Mouse (Mus musculus) monocyte, adult 5-6 weeks (primary cell): ENCODE data around the gene Myl10. TPM values are rescaled to one million over a fixed set of nuclear protein-coding genes. Genes with fewer than 3 reads are reported as not detected.
"Not testable (repeated sequence)": the region's sequence is repeated elsewhere in the genome, so short reads cannot be mapped to it uniquely, and the experiment has no call there.

Source experiments
- ATAC-seq: fragments of 153-309, 156-312 bp; replicated peaks from 2 replicates; pipeline ENCODE4 v1.8.0; 2017; ENCODE audit warnings: mild to moderate bottlenecking; ENCODE audit not compliant: low TSS enrichment, insufficient number of reproducible peaks, severe bottlenecking, poor library complexity, low FRiP score
- total RNA-seq: library from RNA; stranded (forward); fragments of 200-1000, 200-491, 200-594 nt; gene quantifications from 3 replicates; pipeline ENCODE4 v1.2.3, GENCODE M21; 2017

Gene Myl10
- total RNA-seq, 1 experiment from 2014 or later = not detected

GRCm38 (mm10) chr5:136702159-136702725 lies 9.3 kb downstream of the Myl10 start:
- no peak for ATAC-seq

DNA sequence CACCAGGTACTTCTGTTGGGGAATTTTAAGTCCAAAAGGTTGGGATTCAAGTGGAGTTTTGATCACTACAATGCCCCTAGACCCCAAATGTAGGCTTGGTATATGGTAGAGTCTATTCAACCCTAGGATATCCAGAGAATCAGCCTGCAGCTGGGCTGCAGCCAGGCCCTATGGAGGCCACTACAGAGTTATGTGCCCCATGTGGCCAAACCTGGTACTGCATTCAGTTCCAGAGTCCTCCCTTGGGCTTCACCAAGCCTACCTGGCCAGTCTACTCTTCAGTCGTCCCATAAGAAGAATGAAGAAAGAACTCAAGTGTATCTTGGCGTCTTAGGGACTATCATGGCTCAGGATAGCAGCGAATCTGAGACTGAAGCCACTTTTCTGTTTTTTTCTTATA lies 10.8 kb downstream of the Myl10 start:
- peak; percentile 74 for ATAC-seq

DNA sequence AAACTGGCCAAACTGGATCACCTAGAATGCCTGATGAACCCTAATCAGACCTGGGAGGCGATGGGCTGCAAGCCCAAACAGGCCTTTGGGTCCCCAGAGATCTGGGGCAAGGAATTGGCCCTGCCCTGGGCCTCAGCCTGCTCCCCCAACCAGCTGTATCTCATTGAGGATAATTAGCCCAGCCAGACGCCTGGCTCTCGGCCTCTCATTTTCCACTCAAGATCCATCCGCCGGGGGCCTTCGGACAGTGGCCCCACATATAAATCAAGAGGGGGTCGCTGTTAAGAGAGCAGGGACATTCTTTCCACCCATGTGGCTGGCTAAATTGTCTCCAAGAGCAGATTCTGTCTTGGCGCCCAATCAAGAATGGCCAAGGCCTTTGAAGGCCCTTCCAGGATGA lies 11.2 kb downstream of the Myl10 start:
- no peak for ATAC-seq

DNA sequence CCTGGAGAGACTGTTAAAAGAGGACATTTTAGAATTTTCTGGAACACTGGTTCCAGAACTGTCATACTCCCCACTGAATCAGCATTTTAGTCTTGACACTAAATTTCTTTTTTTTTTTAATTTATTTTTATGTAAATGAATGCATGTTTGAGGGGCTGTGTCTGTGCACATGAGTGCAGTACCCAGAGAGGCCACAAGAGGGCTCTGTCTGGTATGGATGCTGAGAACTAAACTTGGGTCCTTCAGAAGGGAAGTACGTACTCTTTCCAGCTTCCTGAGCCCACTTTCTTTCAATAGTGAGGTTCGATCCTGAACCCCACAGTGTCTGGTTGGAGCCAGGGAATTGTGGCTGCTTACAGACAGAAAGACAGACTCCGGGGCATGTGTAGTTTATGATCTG lies 12.6 kb downstream of the Myl10 start:
- ATAC-seq = no peak

GRCm38 (mm10) chr5:136706803-136707202 lies 13.9 kb downstream of the Myl10 start:
- ATAC-seq = no peak

DNA sequence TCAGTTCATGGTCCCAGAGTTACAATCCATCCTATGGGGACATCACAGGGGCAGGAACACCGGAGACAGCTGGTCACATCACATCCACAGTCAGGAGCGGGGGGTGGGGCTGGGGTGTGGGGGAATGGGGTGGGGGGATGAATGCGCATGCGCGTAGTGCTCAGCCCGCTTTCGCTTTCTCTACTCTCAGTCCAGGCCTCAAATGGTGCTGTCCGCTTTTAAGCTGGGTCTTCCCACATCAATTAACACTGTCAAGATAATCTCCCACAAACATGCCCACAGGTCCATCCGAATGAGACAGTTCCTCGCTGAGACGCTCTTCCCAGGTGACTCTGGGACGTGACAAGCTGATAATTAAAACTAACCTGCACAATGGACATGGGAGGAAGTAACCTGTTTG lies 15.2 kb downstream of the Myl10 start:
- no peak for ATAC-seq

GRCm38 (mm10) chr5:136710742-136711141 lies 17.8 kb downstream of the Myl10 start:
- ATAC-seq = no peak

- no peak for ATAC-seq
Observed at GRCm38 (mm10) chr5:136714232-136714875, 21.4 kb downstream of the Myl10 start.

DNA sequence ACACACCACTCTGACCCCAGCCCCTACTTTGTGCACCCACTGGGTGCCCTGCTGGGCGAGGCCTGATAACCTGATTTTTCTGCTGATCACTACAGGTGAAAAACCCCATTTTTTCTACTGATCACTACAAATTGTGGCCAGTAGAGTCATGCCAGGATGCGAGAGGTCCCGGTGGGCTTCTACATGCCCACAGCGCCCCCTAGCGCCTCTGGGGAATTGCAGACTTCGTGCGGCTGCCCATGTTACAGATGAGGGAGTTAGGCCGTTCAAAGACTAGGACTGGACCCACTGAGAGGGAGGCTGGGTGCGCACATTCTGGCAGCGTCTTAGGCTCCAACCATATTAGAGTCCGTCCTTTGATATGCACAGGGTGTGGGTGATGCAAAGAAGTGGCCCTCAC lies 21.9 kb downstream of the Myl10 start:
- no peak for ATAC-seq

DNA sequence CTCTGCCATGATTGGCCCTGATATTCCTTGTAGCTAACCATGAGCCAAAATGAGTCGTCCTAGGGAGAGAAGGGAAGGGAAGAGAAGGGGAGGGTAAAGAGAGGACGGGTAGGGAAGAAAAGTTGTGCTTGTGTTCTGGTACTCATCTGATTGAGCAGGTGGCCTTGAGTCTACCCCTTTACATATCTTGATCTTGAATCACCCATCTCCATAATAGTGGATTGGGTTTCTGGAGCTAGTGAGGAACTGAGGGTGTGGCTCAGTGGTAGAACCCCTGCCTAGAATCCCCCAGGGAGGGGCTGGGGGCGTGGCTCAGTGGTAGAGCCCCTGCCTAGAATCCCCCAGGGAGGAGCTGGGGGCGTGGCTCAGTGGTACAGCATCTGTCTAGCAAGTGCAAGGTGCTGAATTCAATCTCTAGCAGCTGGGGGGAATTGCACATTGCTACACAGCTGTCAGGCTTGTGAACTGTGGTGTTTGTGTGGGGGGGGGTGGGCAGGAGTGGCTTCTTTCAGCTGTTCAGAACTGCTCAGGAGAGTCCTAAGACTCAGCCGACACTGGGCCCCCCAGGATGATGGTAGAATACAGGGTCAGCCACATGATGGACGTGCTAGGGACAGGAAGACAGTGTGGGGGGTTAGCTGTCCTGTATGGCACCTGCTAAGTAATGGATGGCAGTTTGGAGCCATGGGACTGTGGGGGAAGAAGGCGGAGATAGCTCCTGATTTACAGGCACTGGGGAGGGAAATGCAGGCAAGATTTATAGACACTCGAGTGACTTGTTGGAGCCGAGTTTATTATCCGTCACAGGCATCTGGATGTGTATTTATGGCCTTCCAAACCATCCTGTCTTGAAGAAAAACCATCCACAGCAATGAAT lies 24.0 kb downstream of the Myl10 start:
- ATAC-seq = no peak

DNA sequence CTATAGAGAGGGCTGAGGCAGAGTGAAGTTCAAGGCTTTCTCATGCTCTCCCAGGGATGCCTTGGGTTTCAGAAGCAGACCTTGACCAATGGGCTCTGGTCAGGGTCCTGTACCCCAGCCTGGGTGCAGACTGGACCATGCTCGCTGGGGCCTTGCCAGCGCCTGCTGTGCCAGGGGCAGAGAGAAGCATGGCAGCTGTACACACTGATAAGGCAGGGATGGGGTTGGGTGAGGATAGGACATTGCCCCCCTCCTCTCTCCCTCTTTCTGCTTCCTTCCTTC lies 24.6 kb downstream of the Myl10 start:
- no peak for ATAC-seq

DNA sequence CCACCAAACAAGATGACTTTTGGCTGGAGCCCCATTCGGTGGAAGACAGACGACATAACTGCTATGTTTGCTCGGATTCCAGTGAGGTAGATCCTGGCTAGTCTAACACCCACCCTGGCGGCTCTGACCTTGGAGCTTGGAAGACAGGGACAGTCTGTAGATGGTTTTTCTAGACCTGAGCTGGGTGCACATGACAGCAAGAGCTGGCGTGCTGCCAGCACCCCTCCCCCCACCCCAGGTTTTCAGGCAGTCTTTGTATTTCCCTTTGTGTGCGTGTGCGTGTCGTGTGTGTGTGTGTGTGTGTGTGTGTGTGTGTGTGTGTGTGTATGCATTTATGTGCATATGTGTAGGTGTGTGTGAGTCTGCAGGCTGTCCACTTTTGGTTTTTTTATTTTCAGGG lies 25.7 kb downstream of the Myl10 start:
- ATAC-seq = no peak

DNA sequence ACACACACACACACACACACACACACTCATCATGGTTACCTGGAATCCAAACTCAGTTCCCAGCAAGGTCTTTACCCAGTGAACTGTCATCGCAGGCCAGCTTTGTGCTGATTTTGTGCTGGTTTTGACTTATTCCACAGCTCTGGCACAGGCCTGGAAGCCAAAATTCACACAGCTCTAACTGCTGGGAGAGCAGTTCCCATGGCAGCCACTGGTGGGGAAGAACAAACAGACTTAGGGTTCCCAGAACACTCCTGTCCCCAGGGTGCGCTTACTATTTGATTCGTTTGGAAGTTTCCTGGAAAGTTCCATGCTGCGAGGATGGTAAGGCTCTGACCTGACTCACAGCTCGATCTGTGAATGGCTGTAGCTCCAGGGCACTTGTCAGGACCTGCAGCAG lies 28.6 kb downstream of the Myl10 start:
- ATAC-seq = no peak

- not testable (repeated sequence) for ATAC-seq
Observed at GRCm38 (mm10) chr5:136726271-136726670, 33.3 kb downstream of the Myl10 start.

GRCm38 (mm10) chr5:136738918-136739317 lies 46.0 kb downstream of the Myl10 start:
- ATAC-seq = no peak

DNA sequence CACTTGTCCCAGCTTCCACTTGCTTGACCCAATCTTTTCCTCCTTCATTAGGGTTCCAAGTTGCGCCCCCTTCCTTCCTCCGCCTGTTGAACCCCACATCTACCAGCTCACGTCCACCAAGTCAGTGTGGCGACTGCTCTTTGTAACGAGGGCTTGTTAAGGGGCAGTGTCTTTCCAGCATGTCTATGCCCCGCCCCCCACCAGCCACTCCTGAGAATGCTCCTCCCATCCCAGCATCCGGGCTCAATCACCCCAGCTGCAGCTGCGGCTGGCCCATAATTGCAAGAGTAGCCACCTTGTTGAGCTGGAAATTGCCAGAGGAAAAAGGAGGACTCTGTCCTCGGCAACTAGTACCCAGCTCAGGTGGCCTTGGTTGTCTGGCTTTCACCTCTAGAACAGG lies 53.6 kb downstream of the Myl10 start:
- no peak for ATAC-seq
